Mouse (Mus musculus) kidney, postnatal 0 days (tissue): Measurements from ENCODE around the gene Prss40. TPM values are rescaled to one million over a fixed set of nuclear protein-coding genes. Genes with fewer than 3 reads are reported as not detected.
A peak's percentile ranks its signal among the peaks of the same experiment; 100 is the strongest.
"Not testable (repeated sequence)": the region's sequence is repeated elsewhere in the genome, so short reads cannot be mapped to it uniquely, and the experiment has no call there.

Source experiments
- ATAC-seq: fragments of 200-750 bp; cut with Nextera tagmentation; replicated peaks from 2 replicates; pipeline ENCODE4 v1.8.0; 2017; ENCODE audit warnings: low read depth, moderate number of reproducible peaks, moderate TSS enrichment, moderate library complexity; ENCODE audit not compliant: low FRiP score
- DNase-seq: peaks from one replicate; pipeline ENCODE4 v3.0.0-alpha.2; 2016; ENCODE audit warnings: low spot score
- H3K27ac ChIP-seq: fragments of 300-500 bp; sonication (generic); 2 replicates; pipeline ENCODE4 v1.5.1; 2014; ENCODE audit warnings: mild to moderate bottlenecking
- H3K27me3 ChIP-seq: fragments of 300-500 bp; sonication (generic); 2 replicates; pipeline ENCODE4 v1.6.1; 2014; ENCODE audit warnings: low read length, mixed read lengths; ENCODE audit not compliant: insufficient read depth
- H3K36me3 ChIP-seq: fragments of 300-500 bp; sonication (generic); 2 replicates; pipeline ENCODE4 v1.6.1; 2014; ENCODE audit warnings: low read length, mixed read lengths; ENCODE audit not compliant: insufficient read depth
- H3K4me1 ChIP-seq: fragments of 300-500 bp; sonication (generic); replicated peaks from 2 replicates; pipeline ENCODE4 v1.6.1; 2014; ENCODE audit warnings: antibody characterized with exemption, low read length, mixed read lengths; ENCODE audit not compliant: insufficient read depth
- H3K4me2 ChIP-seq: fragments of 300-500 bp; sonication (generic); 2 replicates; pipeline ENCODE4 v1.6.1; 2014; ENCODE audit warnings: mild to moderate bottlenecking, low read length, moderate library complexity, mixed read lengths
- H3K4me3 ChIP-seq: fragments of 300-500 bp; sonication (generic); replicated peaks from 2 replicates; pipeline ENCODE4 v1.5.1; 2014; ENCODE audit warnings: low read depth, low read length
- H3K9ac ChIP-seq: fragments of 300-500 bp; sonication (generic); 2 replicates; pipeline ENCODE4 v1.6.1; 2014; ENCODE audit warnings: low read depth, low read length
- H3K9me3 ChIP-seq: fragments of 300-500 bp; sonication (generic); replicated peaks from 2 replicates; pipeline ENCODE4 v1.6.1; 2016; ENCODE audit warnings: low read length, inconsistent platforms, mixed read lengths
- CTCF ChIP-seq: IDR thresholded peaks from 2 replicates; pipeline ENCODE4 v1.5.1; 2016; ENCODE audit warnings: antibody characterized with exemption, low read depth, mild to moderate bottlenecking, moderate library complexity
- whole genome bisulfite sequencing: fragments of 180-500 bp; shearing (Covaris S2); extraction: QIAGEN DNeasy Blood & Tissue Kit; methylation state at CpG from one replicate; pipeline ENCODE4 v1.1.7; 2014; 5-methylcytosine and 5-hydroxymethylcytosine counted together
- polyA plus RNA-seq: library from polyadenylated mRNA; unstranded; fragments of >200 nt; fragmentation: Nextera tagmentation; extraction: Ambion mirVana; gene quantifications from 2 replicates; pipeline ENCODE4 v1.2.1, GENCODE M21; 2015

Gene Prss40
- polyA plus RNA-seq, 1 experiment from 2014 or later = not detected

- ATAC-seq (no peak), DNase-seq (no peak)
- Histone ChIP-seq H3K27me3 (no peaks in the 10 kb centered on the region), H3K9me3 (no peaks in the 10 kb centered on the region), H3K4me3 (no peak overlapping the region), H3K27ac (no peak overlapping the region), H3K4me1 (no peaks in the 10 kb centered on the region), H3K4me2 (no peak overlapping the region), H3K36me3 (no peaks in the 10 kb centered on the region), H3K9ac (no peak overlapping the region)
- 83% methylated on average over 6 of the region's 6 CpGs for WGBS
- no peak for TF ChIP-seq CTCF
These were observed 38.4 kb downstream of the Prss40 start for GRCm38 (mm10) chr1:34522205-34522849.

DNA sequence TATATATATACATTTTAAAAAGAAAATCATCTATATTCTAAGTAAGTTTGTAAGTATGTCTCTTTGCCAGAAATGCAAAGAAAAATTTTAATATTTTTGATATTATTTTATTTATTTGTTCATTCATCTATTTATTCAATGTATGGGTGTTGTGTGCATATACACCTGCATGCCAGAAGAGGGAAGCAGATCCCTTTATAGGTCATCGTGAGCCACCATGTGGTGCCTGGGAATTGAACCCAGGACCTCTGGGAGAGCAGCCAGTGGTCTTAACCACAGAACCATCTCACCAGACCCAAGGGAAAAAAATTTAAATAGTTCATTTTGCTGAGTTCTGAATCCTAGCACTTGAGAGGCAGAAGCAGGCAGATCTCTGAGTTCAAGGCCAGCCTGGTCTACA, 42.5 kb downstream of the Prss40 start:
- Histone ChIP-seq H3K4me2 (no peak overlapping the region), H3K4me3 (no peak overlapping the region), H3K9me3 (no peaks in the 10 kb centered on the region), H3K27me3 (no peaks in the 10 kb centered on the region), H3K9ac (no peak overlapping the region), H3K4me1 (no peaks in the 10 kb centered on the region), H3K36me3 (no peaks in the 10 kb centered on the region), H3K27ac (no peak overlapping the region)
- WGBS = 82% methylated on average over 1 of the region's 1 CpGs
- no peak for TF ChIP-seq CTCF
- ATAC-seq (no peak), DNase-seq (no peak)

- H3K4me2 ChIP-seq, H3K9ac ChIP-seq, H3K36me3 ChIP-seq, H3K4me1 ChIP-seq, H3K9me3 ChIP-seq, H3K27me3 ChIP-seq, DNase-seq, H3K27ac ChIP-seq, H3K4me3 ChIP-seq, ATAC-seq: not testable (repeated sequence)
- 38% methylated on average over 1 of the region's 1 CpGs for WGBS
These were observed 42.9 kb downstream of the Prss40 start for GRCm38 (mm10) chr1:34517797-34518196.

- H3K4me1 ChIP-seq, H3K27me3 ChIP-seq, H3K9ac ChIP-seq, ATAC-seq, DNase-seq, H3K27ac ChIP-seq, H3K4me2 ChIP-seq, H3K36me3 ChIP-seq, H3K4me3 ChIP-seq, H3K9me3 ChIP-seq: not testable (repeated sequence)
- 47% methylated on average over 6 of the region's 6 CpGs for WGBS
These were observed 43.4 kb downstream of the Prss40 start for GRCm38 (mm10) chr1:34517297-34517696.

DNA sequence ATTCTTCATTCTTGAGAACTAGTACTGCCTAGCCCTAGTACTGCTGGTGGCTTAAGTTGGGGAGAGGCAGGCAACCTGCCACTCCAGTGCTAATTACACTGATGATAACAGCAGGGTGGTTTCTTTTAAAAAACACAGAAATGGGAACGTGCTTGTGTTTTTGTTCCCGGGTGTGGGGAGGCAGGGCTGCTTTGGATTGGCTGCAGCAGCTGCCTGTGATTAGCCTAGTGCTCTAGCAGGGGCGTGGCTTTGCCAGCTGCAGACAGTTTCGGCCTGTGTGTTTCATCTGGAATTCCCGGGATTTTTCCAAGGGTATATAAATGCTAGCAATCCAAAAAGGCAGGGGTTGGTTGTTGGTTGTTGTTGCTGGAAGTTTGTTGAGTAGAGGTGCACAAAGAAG, 44.1 kb downstream of the Prss40 start:
- no peaks in the 10 kb centered on the region for H3K9me3 ChIP-seq
- H3K27ac ChIP-seq = no peak overlapping the region
- WGBS = 28% methylated on average over 5 of the region's 5 CpGs
- no peak overlapping the region for H3K9ac ChIP-seq
- no peaks in the 10 kb centered on the region for H3K4me1 ChIP-seq
- no peaks in the 10 kb centered on the region for H3K36me3 ChIP-seq
- H3K4me2 ChIP-seq = no peak overlapping the region
- no peak overlapping the region for H3K4me3 ChIP-seq
- ATAC-seq (no peak), DNase-seq (no peak)
- TF ChIP-seq CTCF = no peak
- H3K27me3 ChIP-seq = no peaks in the 10 kb centered on the region

GRCm38 (mm10) chr1:34513068-34513467, 47.7 kb downstream of the Prss40 start:
- Histone ChIP-seq H3K4me3 (no peak overlapping the region), H3K36me3 (no peaks in the 10 kb centered on the region), H3K4me2 (no peak overlapping the region), H3K27me3 (no peaks in the 10 kb centered on the region), H3K9ac (no peak overlapping the region), H3K4me1 (no peaks in the 10 kb centered on the region), H3K27ac (no peak overlapping the region), H3K9me3 (no peaks in the 10 kb centered on the region)
- 86% methylated on average over 4 of the region's 4 CpGs for WGBS
- no peak for DNase-seq
- no peak for TF ChIP-seq CTCF
- no peak for ATAC-seq

- peak; percentile 62 for ATAC-seq
- no peak overlapping the region for H3K9ac ChIP-seq
- no peak overlapping the region for H3K27ac ChIP-seq
- no peak overlapping the region for H3K4me2 ChIP-seq
- no peaks in the 10 kb centered on the region for H3K4me1 ChIP-seq
- TF ChIP-seq CTCF = peak; percentile 64
- no peaks in the 10 kb centered on the region for H3K36me3 ChIP-seq
- WGBS = 11% methylated on average over 3 of the region's 3 CpGs
- no peaks in the 10 kb centered on the region for H3K27me3 ChIP-seq
- no peaks in the 10 kb centered on the region for H3K9me3 ChIP-seq
- H3K4me3 ChIP-seq = no peak overlapping the region
- peak; percentile 48 for DNase-seq
These were observed 49.7 kb downstream of the Prss40 start for GRCm38 (mm10) chr1:34511027-34511426.
